Mouse (Mus musculus): ENCODE results near the gene Fcgr1.
"Not testable (repeated sequence)": the region's sequence is repeated elsewhere in the genome, so short reads cannot be mapped to it uniquely, and the experiment has no call there.

Gene Fcgr1

GRCm38 (mm10) chr3:96293787-96294186, at the start of gene Fcgr1:
Gene Fcgr1 (minus strand): TSS chr3:96293969.
- no peak for DNase-seq (ENCODE audit: low spot score in 2 of 2)

GRCm38 (mm10) chr3:96342652-96343051, 48.9 kb upstream of the Fcgr1 start:
- DNase-seq (ENCODE audit: low spot score in 2 of 2) = not testable (repeated sequence)

GRCm38 (mm10) chr3:96342100-96342499, 48.3 kb upstream of the Fcgr1 start:
- DNase-seq (ENCODE audit: low spot score in 2 of 2) = not testable (repeated sequence)

GRCm38 (mm10) chr3:96340611-96341312, 47.0 kb upstream of the Fcgr1 start:
- no peak for DNase-seq (ENCODE audit: low spot score in 2 of 2)

- no peak for DNase-seq (ENCODE audit: low spot score in 2 of 2)
Measured at GRCm38 (mm10) chr3:96338849-96339480, 45.2 kb upstream of the Fcgr1 start.

- no peak for DNase-seq (ENCODE audit: low spot score in 2 of 2)
Measured at GRCm38 (mm10) chr3:96338043-96338442, 44.3 kb upstream of the Fcgr1 start.

GRCm38 (mm10) chr3:96337269-96337668, 43.5 kb upstream of the Fcgr1 start:
- no peak for DNase-seq (ENCODE audit: low spot score in 2 of 2)

GRCm38 (mm10) chr3:96336636-96337035, 42.9 kb upstream of the Fcgr1 start:
- no peak for DNase-seq (ENCODE audit: low spot score in 2 of 2)

- no peak for DNase-seq (ENCODE audit: low spot score in 2 of 2)
Measured at GRCm38 (mm10) chr3:96335591-96335990, 41.8 kb upstream of the Fcgr1 start.

- DNase-seq (ENCODE audit: low spot score in 2 of 2) = no peak
Measured at GRCm38 (mm10) chr3:96335163-96335550, 41.4 kb upstream of the Fcgr1 start.

- DNase-seq (ENCODE audit: low spot score in 2 of 2) = no peak
Measured at GRCm38 (mm10) chr3:96334175-96335162, 40.7 kb upstream of the Fcgr1 start.

GRCm38 (mm10) chr3:96333396-96334174, 39.8 kb upstream of the Fcgr1 start:
- no peak for DNase-seq (ENCODE audit: low spot score in 2 of 2)

- DNase-seq (ENCODE audit: low spot score in 2 of 2) = no peak
Measured at GRCm38 (mm10) chr3:96332631-96333395, 39.0 kb upstream of the Fcgr1 start.

- no peak for DNase-seq (ENCODE audit: low spot score in 2 of 2)
Measured at GRCm38 (mm10) chr3:96332000-96332399, 38.2 kb upstream of the Fcgr1 start.

GRCm38 (mm10) chr3:96331438-96331837, 37.7 kb upstream of the Fcgr1 start:
- no peak for DNase-seq (ENCODE audit: low spot score in 2 of 2)

GRCm38 (mm10) chr3:96330603-96331002, 36.8 kb upstream of the Fcgr1 start:
- DNase-seq (ENCODE audit: low spot score in 2 of 2) = no peak

- no peak for DNase-seq (ENCODE audit: low spot score in 2 of 2)
Measured at GRCm38 (mm10) chr3:96330181-96330580, 36.4 kb upstream of the Fcgr1 start.

GRCm38 (mm10) chr3:96328730-96329387, 35.1 kb upstream of the Fcgr1 start:
- no peak for DNase-seq (ENCODE audit: low spot score in 2 of 2)

- DNase-seq (ENCODE audit: low spot score in 2 of 2) = not testable (repeated sequence)
Measured at GRCm38 (mm10) chr3:96328060-96328729, 34.4 kb upstream of the Fcgr1 start.

GRCm38 (mm10) chr3:96327647-96328046, 33.9 kb upstream of the Fcgr1 start:
- no peak for DNase-seq (ENCODE audit: low spot score in 2 of 2)

Data from frontal cortex, postnatal 36 days (tissue).